Mouse (Mus musculus) thymus, postnatal 4 days (tissue): Measurements from ENCODE around the gene Plekhg4.

Experiments used
- DNase-seq: peaks from one replicate; pipeline ENCODE4 v3.0.0; 2021

The Plekhg4 gene

GRCm38 (mm10) chr8:105406416-105406815 is 33.3 kb downstream of the Plekhg4 start:
- no peak for DNase-seq

GRCm38 (mm10) chr8:105408331-105408730 is 35.3 kb downstream of the Plekhg4 start:
- no peak for DNase-seq

- no peak for DNase-seq
These were observed 36.9 kb downstream of the Plekhg4 start for GRCm38 (mm10) chr8:105409947-105410346.

GRCm38 (mm10) chr8:105413391-105413790 is 40.3 kb downstream of the Plekhg4 start, which contains the start of the genes Kctd19 and Lrrc36:
Kctd19 (minus strand) TSS chr8:105413502.
Lrrc36 (plus strand) TSS chr8:105413571.
- peak; percentile 78 for DNase-seq

GRCm38 (mm10) chr8:105418992-105419391 is 45.9 kb downstream of the Plekhg4 start:
- peak; percentile 55 for DNase-seq

GRCm38 (mm10) chr8:105419800-105420199 is 46.7 kb downstream of the Plekhg4 start:
- no peak for DNase-seq

- DNase-seq = no peak
These were observed 48.9 kb downstream of the Plekhg4 start for GRCm38 (mm10) chr8:105422006-105422405.

- DNase-seq = no peak
These were observed 53.8 kb downstream of the Plekhg4 start for GRCm38 (mm10) chr8:105426878-105427277.

- DNase-seq = no peak
These were observed 58.9 kb downstream of the Plekhg4 start for GRCm38 (mm10) chr8:105431743-105432515.
